Mouse (Mus musculus) hindbrain, embryonic 12.5 days (tissue): ENCODE measurements around the gene Anp32e. TPM values are rescaled to one million over a fixed set of nuclear protein-coding genes. Genes with fewer than 3 reads are reported as not detected.

Experiments
- ATAC-seq: fragments of 200-750 bp; cut with Nextera tagmentation; 2 replicates; pipeline ENCODE4 v1.8.0; 2017; ENCODE audit warnings: moderate TSS enrichment; ENCODE audit not compliant: low FRiP score
- H3K27ac ChIP-seq: fragments of 300-500 bp; sonication (generic); 2 replicates; pipeline ENCODE4 v1.5.1; 2016; ENCODE audit warnings: mild to moderate bottlenecking
- H3K27me3 ChIP-seq: fragments of 300-500 bp; sonication (generic); 2 replicates; pipeline ENCODE4 v1.6.1; 2016; ENCODE audit warnings: mild to moderate bottlenecking
- H3K36me3 ChIP-seq: fragments of 300-500 bp; sonication (generic); 2 replicates; pipeline ENCODE4 v1.6.1; 2016; ENCODE audit warnings: mild to moderate bottlenecking
- H3K4me1 ChIP-seq: fragments of 300-500 bp; sonication (generic); 2 replicates; pipeline ENCODE4 v1.6.1; 2016
- H3K4me2 ChIP-seq: fragments of 300-500 bp; sonication (generic); replicated peaks from 2 replicates; pipeline ENCODE4 v1.6.1; 2016; ENCODE audit warnings: mild to moderate bottlenecking
- H3K4me3 ChIP-seq: fragments of 300-500 bp; sonication (generic); 2 replicates; pipeline ENCODE4 v1.5.1; 2016; ENCODE audit warnings: mild to moderate bottlenecking
- H3K9ac ChIP-seq: fragments of 300-500 bp; sonication (generic); 2 replicates; pipeline ENCODE4 v1.6.1; 2016; ENCODE audit warnings: mild to moderate bottlenecking, moderate library complexity
- H3K9me3 ChIP-seq: fragments of 300-500 bp; sonication (generic); replicated peaks from 2 replicates; pipeline ENCODE4 v1.6.1; 2016; ENCODE audit warnings: mild to moderate bottlenecking
- WGBS: fragments of 180-500 bp; shearing (Covaris S2); methylation state at CpG from one replicate; pipeline ENCODE4 v1.1.7; 2016; 5-methylcytosine and 5-hydroxymethylcytosine counted together
- polyA plus RNA-seq: library from polyadenylated mRNA; unstranded; fragments of >200 nt; fragmentation: Nextera tagmentation; extraction: Ambion mirVana; gene quantifications from 2 replicates; pipeline ENCODE4 v1.2.1, GENCODE M21; 2016

Anp32e gene
- polyA plus RNA-seq, 1 experiment from 2014 or later: 265 TPM

- Histone ChIP-seq H3K36me3 (peaks cover 33% of the 10 kb centered on the region), H3K9me3 (no peaks in the 10 kb centered on the region), H3K9ac (no peak overlapping the region), H3K4me3 (no peak overlapping the region), H3K4me2 (no peak overlapping the region), H3K27me3 (no peaks in the 10 kb centered on the region), H3K27ac (no peak overlapping the region), H3K4me1 (peaks cover 13% of the 10 kb centered on the region)
- WGBS: 56% methylated on average over 1 of the region's 1 CpGs
- ATAC-seq: no peak
Measured at GRCm38 (mm10) chr3:95932157-95932556, 3.1 kb downstream of the Anp32e start.

DNA sequence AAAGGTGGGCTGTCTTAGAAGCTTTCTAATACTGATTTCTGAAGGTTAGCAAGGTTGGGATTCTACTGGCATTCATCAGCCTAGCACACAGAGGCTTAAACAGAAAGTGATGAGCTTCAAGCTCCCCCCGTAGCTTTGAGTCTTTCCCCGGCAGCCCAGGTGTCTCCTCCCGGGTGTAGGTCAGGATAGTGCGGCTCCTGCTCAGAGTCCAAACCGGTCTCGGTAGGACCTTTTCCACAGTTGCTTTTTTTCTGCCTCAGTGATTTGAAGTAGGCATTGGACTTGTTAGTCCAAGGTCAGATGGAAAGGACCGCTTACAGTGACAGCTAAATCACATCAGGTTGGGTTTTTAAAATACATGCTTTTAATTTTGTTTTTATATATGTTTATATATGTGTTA is 3.5 kb downstream of the Anp32e start:
- Histone ChIP-seq H3K4me3 (no peak overlapping the region), H3K4me2 (no peak overlapping the region), H3K4me1 (peaks cover 13% of the 10 kb centered on the region), H3K27ac (no peak overlapping the region), H3K27me3 (no peaks in the 10 kb centered on the region), H3K9me3 (no peaks in the 10 kb centered on the region), H3K36me3 (peaks cover 37% of the 10 kb centered on the region), H3K9ac (no peak overlapping the region)
- 91% methylated on average over 7 of the region's 7 CpGs for WGBS
- no peak for ATAC-seq

DNA sequence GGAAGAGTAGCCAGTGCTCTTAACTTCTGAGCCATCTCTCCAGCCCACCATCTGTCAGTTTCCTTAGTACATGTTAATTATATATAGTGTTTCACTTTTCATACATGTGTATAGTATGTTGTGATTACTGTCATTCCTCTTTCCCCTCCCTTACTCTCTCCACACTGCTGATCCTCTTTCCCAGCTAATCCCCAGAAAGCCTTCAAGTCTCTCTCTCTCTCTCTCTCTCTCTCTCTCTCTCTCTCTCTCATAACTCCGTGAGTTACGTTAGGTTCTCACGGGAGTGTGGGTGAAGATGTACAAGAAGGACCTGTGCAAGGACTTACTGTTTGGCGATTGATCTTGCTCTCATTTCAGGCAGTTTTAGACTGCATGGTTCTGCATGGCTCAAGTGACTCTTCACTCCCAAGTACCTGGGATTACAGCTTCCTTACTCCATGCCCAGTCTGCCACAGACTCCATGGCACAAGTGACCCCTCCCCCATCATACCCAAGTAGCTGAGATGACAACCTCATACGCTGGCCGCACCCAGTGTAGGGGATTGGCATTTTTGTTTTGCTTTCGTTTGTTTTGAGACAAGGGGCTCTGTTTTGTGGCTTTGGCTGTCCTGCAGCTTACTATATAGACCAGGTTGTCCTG is 4.2 kb downstream of the Anp32e start:
- peaks cover 44% of the 10 kb centered on the region for H3K36me3 ChIP-seq
- no peaks in the 10 kb centered on the region for H3K27me3 ChIP-seq
- 99% methylated on average over 7 of the region's 7 CpGs for WGBS

DNA sequence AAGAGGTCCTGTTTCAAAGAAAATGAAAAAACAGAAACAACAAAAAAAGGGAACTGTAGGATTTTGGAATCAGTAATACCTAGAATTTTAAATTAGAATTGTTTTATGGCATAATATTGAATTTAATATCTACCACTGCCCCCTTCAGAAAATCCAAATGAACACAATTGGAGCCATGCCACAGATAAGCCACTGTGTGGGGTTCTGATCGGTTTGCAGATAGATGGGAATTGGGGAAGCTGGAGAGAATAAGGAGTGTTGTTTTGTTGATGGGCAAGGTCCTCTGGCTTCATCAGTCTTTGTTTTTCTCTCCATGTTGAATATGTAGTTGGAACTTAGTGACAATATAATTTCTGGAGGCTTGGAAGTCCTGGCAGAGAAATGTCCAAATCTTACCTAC is 5.4 kb downstream of the Anp32e start:
- 89% methylated on average over 1 of the region's 1 CpGs for WGBS
- Histone ChIP-seq H3K9ac (no peak overlapping the region), H3K36me3 (peaks cover 56% of the 10 kb centered on the region), H3K4me2 (no peak overlapping the region), H3K27ac (no peak overlapping the region), H3K4me3 (no peak overlapping the region), H3K9me3 (no peaks in the 10 kb centered on the region), H3K27me3 (no peaks in the 10 kb centered on the region), H3K4me1 (peaks cover 13% of the 10 kb centered on the region)
- ATAC-seq: no peak

More for the DNA sequence above, 4.2 kb downstream of the Anp32e start:
- no peaks in the 10 kb centered on the region for H3K9me3 ChIP-seq
- H3K4me2 ChIP-seq: no peak overlapping the region
- peaks cover 13% of the 10 kb centered on the region for H3K4me1 ChIP-seq
- H3K9ac ChIP-seq: no peak overlapping the region
- H3K27ac ChIP-seq: no peak overlapping the region
- no peak overlapping the region for H3K4me3 ChIP-seq
- ATAC-seq: no peak

DNA sequence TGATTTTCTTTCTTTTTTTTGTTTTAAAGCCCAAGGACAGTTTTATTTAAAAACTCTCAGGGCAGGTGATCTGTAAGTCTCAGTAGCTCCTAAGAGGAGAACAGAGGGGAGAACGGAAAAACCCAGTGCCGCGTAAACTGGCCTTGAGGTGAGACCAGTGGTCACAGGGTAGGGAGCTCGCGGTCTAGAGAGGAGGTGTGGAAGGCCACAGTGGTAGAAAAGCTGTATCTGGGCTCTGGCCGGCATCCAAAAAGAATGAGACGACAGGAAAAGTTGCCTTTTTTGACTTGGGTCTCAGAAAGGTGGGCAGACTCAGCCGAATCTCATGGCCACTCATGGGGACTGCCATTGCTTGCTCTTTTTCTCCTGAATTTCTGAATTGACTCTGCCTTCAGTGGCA is 9.2 kb downstream of the Anp32e start:
- H3K9me3 ChIP-seq: no peaks in the 10 kb centered on the region
- over 99% methylated on average over 8 of the region's 8 CpGs for WGBS
- no peak overlapping the region for H3K9ac ChIP-seq
- ATAC-seq: no peak
- H3K36me3 ChIP-seq: peaks cover 88% of the 10 kb centered on the region
- no peaks in the 10 kb centered on the region for H3K4me1 ChIP-seq
- no peak overlapping the region for H3K4me3 ChIP-seq
- no peak overlapping the region for H3K4me2 ChIP-seq
- H3K27me3 ChIP-seq: no peaks in the 10 kb centered on the region
- H3K27ac ChIP-seq: no peak overlapping the region

DNA sequence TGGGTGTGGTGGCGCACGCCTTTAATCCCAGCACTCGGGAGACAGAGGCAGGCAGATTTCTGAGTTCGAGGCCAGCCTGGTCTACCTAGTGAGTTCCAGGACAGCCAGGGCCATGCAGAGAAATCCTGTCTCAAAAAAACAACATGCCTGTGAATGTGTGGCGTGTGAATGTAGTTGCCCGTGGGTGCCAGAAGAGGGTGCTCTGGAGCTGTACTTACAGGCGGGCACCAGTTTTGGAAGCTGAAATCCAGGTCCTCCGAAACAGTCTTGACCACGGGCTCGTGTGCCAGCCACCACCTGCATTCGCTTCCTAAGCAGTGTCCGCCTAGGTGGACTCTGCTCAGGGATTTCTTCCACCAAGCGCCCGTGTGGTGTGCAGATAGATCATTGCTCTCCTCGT is 9.8 kb downstream of the Anp32e start:
- Histone ChIP-seq H3K4me1 (no peaks in the 10 kb centered on the region), H3K36me3 (peaks cover 84% of the 10 kb centered on the region), H3K4me3 (no peak overlapping the region), H3K9ac (no peak overlapping the region), H3K27ac (no peak overlapping the region), H3K9me3 (no peaks in the 10 kb centered on the region), H3K27me3 (no peaks in the 10 kb centered on the region), H3K4me2 (no peak overlapping the region)
- ATAC-seq: no peak
- 92% methylated on average over 15 of the region's 15 CpGs for WGBS

DNA sequence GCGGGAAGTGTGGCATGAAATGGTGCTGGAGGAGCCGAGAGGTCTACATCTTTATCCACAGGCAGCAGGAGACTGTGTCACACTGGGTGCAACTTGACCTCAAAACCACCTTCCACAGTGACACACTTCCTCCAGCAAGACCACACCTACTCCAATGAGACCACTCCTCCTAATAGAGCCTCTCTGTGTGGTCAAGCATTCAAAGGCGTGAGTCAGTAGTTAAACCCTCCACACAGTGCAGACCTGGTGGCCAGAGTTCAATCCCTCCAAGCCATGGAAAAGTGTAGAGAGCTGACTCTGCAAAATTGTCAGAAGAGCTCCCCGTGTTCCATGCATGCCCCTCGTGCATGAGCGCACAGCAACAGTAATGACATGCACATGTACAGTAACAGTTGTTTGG is 13.7 kb downstream of the Anp32e start:
- Histone ChIP-seq H3K4me1 (no peaks in the 10 kb centered on the region), H3K4me3 (no peak overlapping the region), H3K9ac (no peak overlapping the region), H3K27me3 (no peaks in the 10 kb centered on the region), H3K36me3 (peaks cover 76% of the 10 kb centered on the region), H3K9me3 (no peaks in the 10 kb centered on the region), H3K27ac (no peak overlapping the region), H3K4me2 (no peak overlapping the region)
- 84% methylated on average over 6 of the region's 6 CpGs for WGBS
- no peak for ATAC-seq

GRCm38 (mm10) chr3:95943226-95943625 is 14.2 kb downstream of the Anp32e start:
- H3K36me3 ChIP-seq: peaks cover 71% of the 10 kb centered on the region
- H3K9ac ChIP-seq: no peak overlapping the region
- no peaks in the 10 kb centered on the region for H3K27me3 ChIP-seq
- no peak overlapping the region for H3K4me2 ChIP-seq
- no peak for ATAC-seq
- no peaks in the 10 kb centered on the region for H3K4me1 ChIP-seq
- H3K9me3 ChIP-seq: no peaks in the 10 kb centered on the region
- H3K27ac ChIP-seq: no peak overlapping the region
- WGBS: 95% methylated on average over 7 of the region's 7 CpGs
- no peak overlapping the region for H3K4me3 ChIP-seq

- no peak for ATAC-seq
- Histone ChIP-seq H3K27me3 (no peaks in the 10 kb centered on the region), H3K27ac (no peak overlapping the region), H3K4me1 (no peaks in the 10 kb centered on the region), H3K9me3 (no peaks in the 10 kb centered on the region), H3K4me2 (no peak overlapping the region), H3K9ac (no peak overlapping the region), H3K36me3 (peaks cover 56% of the 10 kb centered on the region), H3K4me3 (no peak overlapping the region)
- WGBS: 94% methylated on average over 8 of the region's 8 CpGs
Measured at GRCm38 (mm10) chr3:95944742-95945141, 15.7 kb downstream of the Anp32e start.

DNA sequence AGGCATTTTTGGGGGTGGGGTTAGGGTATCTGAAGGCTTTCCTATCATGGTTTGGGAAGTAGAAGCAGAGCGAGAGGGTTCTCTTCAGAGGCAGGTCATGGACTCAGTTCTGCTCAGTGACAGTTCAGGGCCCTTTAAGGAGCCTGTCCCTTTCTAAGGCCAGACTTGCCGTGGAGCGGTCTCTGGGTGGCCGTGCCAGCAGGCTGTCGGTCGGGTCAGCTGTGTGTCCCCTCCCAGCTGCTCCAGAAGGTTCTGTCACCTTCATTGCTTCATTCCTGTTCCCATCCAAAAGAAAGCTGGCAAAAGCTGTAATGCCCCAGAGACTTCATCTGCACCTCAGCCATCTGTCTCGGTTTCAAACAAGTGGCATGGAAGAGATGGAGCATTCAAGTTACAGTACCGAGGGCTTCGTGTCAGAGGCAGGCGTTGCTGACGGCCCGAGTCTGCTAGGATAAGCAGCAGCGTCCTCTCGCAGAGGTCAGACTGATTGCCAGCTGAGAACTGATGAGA is 16.7 kb downstream of the Anp32e start:
- peaks cover 46% of the 10 kb centered on the region for H3K36me3 ChIP-seq
- H3K4me2 ChIP-seq: no peak overlapping the region
- no peaks in the 10 kb centered on the region for H3K4me1 ChIP-seq
- H3K9me3 ChIP-seq: no peaks in the 10 kb centered on the region
- 84% methylated on average over 14 of the region's 14 CpGs for WGBS
- no peak overlapping the region for H3K27ac ChIP-seq
- no peak overlapping the region for H3K9ac ChIP-seq
- ATAC-seq: no peak
- H3K4me3 ChIP-seq: no peak overlapping the region
- H3K27me3 ChIP-seq: no peaks in the 10 kb centered on the region

- Histone ChIP-seq H3K9me3 (no peaks in the 10 kb centered on the region), H3K4me1 (peaks cover 14% of the 10 kb centered on the region; the same call in 1 of the 2 replicates), H3K9ac (no peak overlapping the region), H3K4me3 (no peak overlapping the region), H3K4me2 (no peak overlapping the region), H3K27me3 (no peaks in the 10 kb centered on the region), H3K36me3 (peaks cover 24% of the 10 kb centered on the region), H3K27ac (no peak overlapping the region)
- no peak for ATAC-seq
- 91% methylated on average over 5 of the region's 5 CpGs for WGBS
Measured at GRCm38 (mm10) chr3:95948325-95948724, 19.3 kb downstream of the Anp32e start.

- peak overlapping the region; percentile 69 for H3K4me2 ChIP-seq
- H3K4me1 ChIP-seq: peaks cover 15% of the 10 kb centered on the region; the same call in 1 of the 2 replicates
- H3K36me3 ChIP-seq: peaks cover 6% of the 10 kb centered on the region
- H3K27me3 ChIP-seq: no peaks in the 10 kb centered on the region
- H3K9me3 ChIP-seq: no peaks in the 10 kb centered on the region
- ATAC-seq: peak; percentile 94
- peak overlapping the region; percentile 46 for H3K4me3 ChIP-seq
- peak overlapping the region; percentile 66 for H3K9ac ChIP-seq
- peak overlapping the region; percentile 95 for H3K27ac ChIP-seq
- 2% methylated on average over 49 of the region's 49 CpGs for WGBS
Measured at GRCm38 (mm10) chr3:95950763-95951551, 21.9 kb downstream of the Anp32e start.
